Mouse (Mus musculus): ENCODE data around the gene Shisa9. TPM values are rescaled to one million over a fixed set of nuclear protein-coding genes. Genes with fewer than 3 reads are reported as not detected.

Shisa9 gene
- 0.20 TPM for polyA plus RNA-seq (2014; fragmentation: Illumina TruSeq; extraction: RNeasy Lipid Tissue Mini Kit (QIAGEN cat#74804); ENCODE audit: low read depth, low replicate concordance)

GRCm38 (mm10) chr16:11983616-11984270 lies at the start of gene Shisa9:
Shisa9 (plus strand) TSS chr16:11984113.

Other genes starting within 250 kb of the Shisa9 start
- gene Cpped1, start 74.7 kb upstream of the Shisa9 start, polyA plus RNA-seq (2014; fragmentation: Illumina TruSeq; extraction: RNeasy Lipid Tissue Mini Kit (QIAGEN cat#74804); ENCODE audit: low read depth, low replicate concordance): 72.0 TPM

All from kidney, adult 10 weeks (tissue).